Mouse (Mus musculus) testis, adult 2 months (tissue): ENCODE results near the gene Ugt1a9. TPM values are rescaled to one million over a fixed set of nuclear protein-coding genes. Genes with fewer than 3 reads are reported as not detected.

Experiments
- H3K27ac ChIP-seq: fragments of 200-500 bp; 2 replicates; pipeline ENCODE4 v1.5.1; 2012; ENCODE audit warnings: low read depth, low read length; ENCODE audit not compliant: control insufficient read depth, insufficient read depth
- H3K27me3 ChIP-seq: fragments of 200-500 bp; 2 replicates; pipeline ENCODE4 v1.6.1; 2012; ENCODE audit warnings: mild to moderate bottlenecking, low read length, moderate library complexity; ENCODE audit not compliant: control insufficient read depth, insufficient read depth
- H3K36me3 ChIP-seq: fragments of 200-500 bp; 2 replicates; pipeline ENCODE4 v1.6.1; 2012; ENCODE audit warnings: mild to moderate bottlenecking, low read length; ENCODE audit not compliant: control insufficient read depth, insufficient read depth
- H3K4me1 ChIP-seq: fragments of 200-500 bp; 2 replicates; pipeline ENCODE4 v1.6.1; 2012; ENCODE audit warnings: low read length; ENCODE audit not compliant: control insufficient read depth, insufficient read depth
- H3K4me3 ChIP-seq: fragments of 200-500 bp; 2 replicates; pipeline ENCODE4 v1.5.1; 2012; ENCODE audit warnings: low read depth, mild to moderate bottlenecking, low read length, moderate library complexity, mixed read lengths; ENCODE audit not compliant: control insufficient read depth
- CTCF ChIP-seq: fragments of 200-500 bp; IDR thresholded peaks from 2 replicates; pipeline ENCODE4 v1.5.1; 2012; ENCODE audit warnings: low read depth, mild to moderate bottlenecking, inconsistent platforms, low read length, moderate library complexity; ENCODE audit not compliant: control insufficient read depth, insufficient read depth, insufficient replicate concordance
- POLR2A ChIP-seq: fragments of 200-500 bp; IDR thresholded peaks from 2 replicates; pipeline ENCODE4 v1.6.1; 2012; ENCODE audit warnings: low read depth, mild to moderate bottlenecking, inconsistent platforms, low read length, moderate library complexity; ENCODE audit not compliant: control insufficient read depth
- polyA plus RNA-seq: library from polyadenylated mRNA; depleted of rRNA; stranded (reverse); fragments of >200 nt; gene quantifications from 2 replicates; pipeline ENCODE4 v1.2.3, GENCODE M21; 2012; rRNA removed

Gene Ugt1a9
- polyA plus RNA-seq, 1 experiment = 0.06 TPM

DNA sequence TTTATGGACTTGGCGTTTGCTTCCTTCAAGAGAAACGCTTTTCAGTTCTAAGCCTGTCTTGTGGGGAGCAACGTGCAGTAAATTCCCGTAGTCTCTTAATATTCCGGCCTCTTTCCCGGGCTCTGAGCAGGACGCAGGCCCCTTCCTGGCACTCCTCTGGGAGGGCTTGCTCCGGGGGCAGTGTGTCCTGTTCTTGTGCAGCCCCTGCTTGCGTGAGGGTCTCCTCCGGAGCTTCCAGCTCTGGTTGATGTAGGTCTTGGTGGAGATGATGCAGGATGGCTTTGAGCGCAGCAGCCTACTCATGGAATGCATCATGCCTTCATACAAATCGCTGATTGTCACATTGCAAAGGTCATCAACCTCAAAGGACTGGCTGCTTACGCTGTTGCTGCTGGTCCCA is 195.5 kb downstream of the Ugt1a9 start:
- Histone ChIP-seq H3K27me3 (no peaks in the 10 kb centered on the region), H3K4me1 (no peaks in the 10 kb centered on the region), H3K36me3 (peaks cover 49% of the 10 kb centered on the region), H3K27ac (no peak overlapping the region), H3K4me3 (no peak overlapping the region)
- no peak for TF ChIP-seq POLR2A
- no peak for TF ChIP-seq CTCF

DNA sequence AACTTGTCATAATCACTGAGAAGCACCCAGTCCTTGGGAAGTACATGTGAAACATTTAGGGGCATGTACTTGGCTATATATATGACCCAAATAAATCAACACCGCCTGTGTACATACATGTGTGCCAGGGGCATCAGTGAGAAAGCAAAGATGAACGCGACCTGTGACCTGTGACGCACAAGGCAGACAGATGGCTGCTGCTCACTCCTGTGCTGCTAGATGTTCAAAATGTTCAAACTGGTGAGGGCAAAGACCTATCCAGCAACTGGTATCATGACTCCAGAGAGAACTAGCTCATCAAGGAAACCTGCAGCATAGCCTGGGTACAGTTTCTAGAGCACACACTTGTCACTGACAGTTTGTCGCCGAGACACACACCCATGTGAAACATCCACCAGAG is 196.9 kb downstream of the Ugt1a9 start:
- Histone ChIP-seq H3K4me3 (no peak overlapping the region), H3K4me1 (no peaks in the 10 kb centered on the region), H3K36me3 (peaks cover 49% of the 10 kb centered on the region), H3K27me3 (no peaks in the 10 kb centered on the region), H3K27ac (no peak overlapping the region)
- TF ChIP-seq POLR2A = no peak
- TF ChIP-seq CTCF = no peak

DNA sequence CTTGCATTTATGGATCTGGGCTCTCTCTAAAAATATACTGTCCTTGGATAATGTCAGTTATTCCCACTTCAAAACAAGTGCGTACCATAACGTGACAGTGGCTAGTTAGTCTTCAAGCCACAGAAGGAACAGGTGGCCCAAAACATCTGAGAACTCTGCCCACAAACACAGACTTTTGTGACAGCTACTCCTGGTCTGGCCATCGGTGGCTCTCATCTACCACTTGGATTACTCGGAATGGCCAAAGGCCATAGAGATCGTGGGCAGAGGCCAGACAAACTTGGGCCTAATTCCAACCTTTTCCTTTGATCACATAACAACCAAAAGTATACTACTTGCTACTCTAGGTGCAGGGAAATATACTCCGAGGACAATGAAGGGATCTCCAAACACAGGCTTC is 197.5 kb downstream of the Ugt1a9 start:
- H3K4me1 ChIP-seq = no peaks in the 10 kb centered on the region
- H3K36me3 ChIP-seq = peaks cover 48% of the 10 kb centered on the region
- H3K27ac ChIP-seq = no peak overlapping the region
- no peak overlapping the region for H3K4me3 ChIP-seq
- H3K27me3 ChIP-seq = no peaks in the 10 kb centered on the region
- TF ChIP-seq POLR2A (no peak), CTCF (no peak)

Other genes starting within 250 kb of the Ugt1a9 start
- gene Dgkd, start 217.5 kb upstream of the Ugt1a9 start, polyA plus RNA-seq = 69.6 and 69.7 TPM in 2 replicates
- gene Usp40, start 62.2 kb upstream of the Ugt1a9 start, polyA plus RNA-seq = 6.4 and 7.6 TPM in 2 replicates
- not detected in 2 replicates for gene Ugt1a10, start 15.4 kb upstream of the Ugt1a9 start, polyA plus RNA-seq
- gene Ugt1a8, start 17.0 kb downstream of the Ugt1a9 start, polyA plus RNA-seq = not detected in 2 replicates
- 4.3 and 6.5 TPM in 2 replicates for gene Ugt1a7c, start 24.3 kb downstream of the Ugt1a9 start, polyA plus RNA-seq
- gene Ugt1a6b, start 32.5 kb downstream of the Ugt1a9 start, polyA plus RNA-seq = 1.0 and 7.4 TPM in 2 replicates
- gene Ugt1a6a, start 64.0 kb downstream of the Ugt1a9 start, polyA plus RNA-seq = 23.3 and 26.9 TPM in 2 replicates
- 0.09 and 0.20 TPM in 2 replicates for gene Ugt1a5, start 95.2 kb downstream of the Ugt1a9 start, polyA plus RNA-seq
- gene Ugt1a2, start 129.8 kb downstream of the Ugt1a9 start, polyA plus RNA-seq = 0.06 TPM in 1 of 2 replicates, not detected in the other
- gene Dnajb3, start 135.0 kb downstream of the Ugt1a9 start, polyA plus RNA-seq = 1,175 and 1,313 TPM in 2 replicates
- gene Ugt1a1, start 141.2 kb downstream of the Ugt1a9 start, polyA plus RNA-seq = 0.67 and 0.94 TPM in 2 replicates
- 116 and 122 TPM in 2 replicates for gene Mroh2a, start 156.2 kb downstream of the Ugt1a9 start, polyA plus RNA-seq
- 29.1 and 34.3 TPM in 2 replicates for gene Hjurp, start 206.8 kb downstream of the Ugt1a9 start, polyA plus RNA-seq
- gene Trpm8, start 206.9 kb downstream of the Ugt1a9 start, polyA plus RNA-seq = 4.3 and 4.7 TPM in 2 replicates